Mouse (Mus musculus) midbrain, embryonic 12.5 days (tissue): ENCODE measurements at regions not wholly inside any gene's neighbourhood (a gene's known extent, or its start where the extent isn't known, plus 50 kb on each side); places are given as distances from the start of the nearest gene placed in this dataset.

Experiments
- ATAC-seq: fragments of 200-750 bp; cut with Nextera tagmentation; 2 replicates; pipeline ENCODE4 v1.8.0; 2017; ENCODE audit warnings: low read depth, moderate TSS enrichment, moderate library complexity; ENCODE audit not compliant: low FRiP score
- H3K27ac ChIP-seq: fragments of 300-500 bp; sonication (generic); replicated peaks from 2 replicates; pipeline ENCODE4 v1.5.1; 2016; ENCODE audit warnings: mild to moderate bottlenecking
- H3K27me3 ChIP-seq: fragments of 300-500 bp; sonication (generic); 2 replicates; pipeline ENCODE4 v1.6.1; 2016; ENCODE audit warnings: mild to moderate bottlenecking
- H3K36me3 ChIP-seq: fragments of 300-500 bp; sonication (generic); 2 replicates; pipeline ENCODE4 v1.6.1; 2016
- H3K4me1 ChIP-seq: fragments of 300-500 bp; sonication (generic); 2 replicates; pipeline ENCODE4 v1.6.1; 2016
- H3K4me2 ChIP-seq: fragments of 300-500 bp; sonication (generic); replicated peaks from 2 replicates; pipeline ENCODE4 v1.6.1; 2016; ENCODE audit warnings: mild to moderate bottlenecking, moderate library complexity
- H3K4me3 ChIP-seq: fragments of 300-500 bp; sonication (generic); 2 replicates; pipeline ENCODE4 v1.5.1; 2016; ENCODE audit warnings: mild to moderate bottlenecking
- H3K9ac ChIP-seq: fragments of 300-500 bp; sonication (generic); replicated peaks from 2 replicates; pipeline ENCODE4 v1.6.1; 2016; ENCODE audit warnings: mild to moderate bottlenecking, moderate library complexity
- H3K9me3 ChIP-seq: fragments of 300-500 bp; sonication (generic); 2 replicates; pipeline ENCODE4 v1.6.1; 2016; ENCODE audit warnings: mild to moderate bottlenecking
- WGBS: fragments of 180-500 bp; shearing (Covaris S2); methylation state at CpG from one replicate; pipeline ENCODE4 v1.1.7; 2016; 5-methylcytosine and 5-hydroxymethylcytosine counted together

DNA sequence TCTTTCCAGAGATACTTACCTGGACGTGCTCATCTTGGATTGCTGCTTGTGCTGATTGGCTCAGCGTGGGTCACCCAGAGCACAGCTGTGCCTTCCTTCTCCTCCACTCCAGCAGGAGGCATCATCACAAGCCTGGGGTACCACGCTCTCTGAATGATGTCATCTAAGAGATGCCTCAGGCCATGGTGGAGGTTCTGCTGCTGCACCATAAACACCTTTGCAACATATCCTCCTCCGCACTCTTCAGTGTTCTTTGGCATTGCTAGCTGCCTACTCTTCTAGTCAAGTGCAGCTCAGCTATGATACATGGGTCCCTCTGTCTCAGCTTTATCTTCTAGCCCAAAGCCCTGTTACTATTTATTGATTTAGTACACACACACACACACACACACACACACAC, 110.8 kb downstream of the Emp1 start:
- no peaks in the 10 kb centered on the region for H3K9me3 ChIP-seq
- H3K4me1 ChIP-seq, result no peaks in the 10 kb centered on the region
- WGBS, result 90% methylated on average over 4 of the region's 4 CpGs
- no peak overlapping the region for H3K27ac ChIP-seq
- ATAC-seq, result no peak
- H3K9ac ChIP-seq, result no peak overlapping the region
- no peak overlapping the region for H3K4me3 ChIP-seq
- no peaks in the 10 kb centered on the region for H3K27me3 ChIP-seq
- H3K4me2 ChIP-seq, result no peak overlapping the region
- no peaks in the 10 kb centered on the region for H3K36me3 ChIP-seq

DNA sequence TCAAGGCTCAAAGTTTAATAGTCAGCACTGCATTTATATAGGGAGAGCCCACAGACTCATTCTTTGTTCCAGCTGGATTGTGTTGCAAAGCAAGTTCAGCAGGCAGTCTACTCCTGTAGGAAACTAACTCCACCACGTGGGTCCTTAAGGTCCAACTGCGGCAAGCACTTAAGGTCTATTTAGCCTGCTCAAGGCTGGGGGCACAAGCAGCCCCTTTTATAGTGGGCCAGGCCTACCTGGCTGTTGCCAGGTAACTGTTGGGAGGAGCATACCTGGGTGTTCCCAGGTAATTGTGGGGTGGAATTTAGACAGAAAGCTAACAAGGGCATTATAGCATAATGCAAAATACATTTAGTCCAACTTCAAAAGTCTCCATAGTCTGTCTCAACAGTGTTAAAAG, 126.5 kb downstream of the Emp1 start:
- no peak overlapping the region for H3K27ac ChIP-seq
- 67% methylated on average over 2 of the region's 2 CpGs for WGBS
- H3K4me2 ChIP-seq, result no peak overlapping the region
- no peak for ATAC-seq
- H3K36me3 ChIP-seq, result no peaks in the 10 kb centered on the region
- H3K9ac ChIP-seq, result no peak overlapping the region
- no peak overlapping the region for H3K4me3 ChIP-seq
- H3K27me3 ChIP-seq, result no peaks in the 10 kb centered on the region
- no peaks in the 10 kb centered on the region for H3K9me3 ChIP-seq
- no peaks in the 10 kb centered on the region for H3K4me1 ChIP-seq

DNA sequence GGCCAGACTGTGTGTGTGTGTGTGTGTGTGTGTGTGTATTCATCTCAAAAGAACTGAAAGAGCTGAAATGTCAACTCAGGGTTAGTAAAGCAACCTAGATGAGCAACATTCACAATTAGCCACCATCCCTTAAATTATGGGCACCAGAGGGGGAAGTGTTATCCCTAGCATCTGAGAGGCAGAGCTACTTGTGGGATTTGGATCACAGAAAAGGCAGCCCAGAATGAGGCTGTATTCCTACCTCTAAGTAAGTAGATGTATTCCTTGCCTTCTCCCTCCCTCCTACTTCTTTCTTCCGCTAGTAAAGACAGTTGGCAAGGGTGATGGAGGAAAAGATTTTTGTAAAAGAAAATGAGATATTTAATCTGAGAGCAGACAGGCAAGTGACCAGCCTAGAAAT, 131.6 kb downstream of the Emp1 start:
- no peak overlapping the region for H3K27ac ChIP-seq
- H3K4me3 ChIP-seq, result no peak overlapping the region
- no peaks in the 10 kb centered on the region for H3K9me3 ChIP-seq
- H3K9ac ChIP-seq, result no peak overlapping the region
- no peak for ATAC-seq
- no peaks in the 10 kb centered on the region for H3K4me1 ChIP-seq
- H3K36me3 ChIP-seq, result no peaks in the 10 kb centered on the region
- WGBS, result 75% methylated on average over 1 of the region's 1 CpGs
- no peaks in the 10 kb centered on the region for H3K27me3 ChIP-seq
- H3K4me2 ChIP-seq, result no peak overlapping the region

DNA sequence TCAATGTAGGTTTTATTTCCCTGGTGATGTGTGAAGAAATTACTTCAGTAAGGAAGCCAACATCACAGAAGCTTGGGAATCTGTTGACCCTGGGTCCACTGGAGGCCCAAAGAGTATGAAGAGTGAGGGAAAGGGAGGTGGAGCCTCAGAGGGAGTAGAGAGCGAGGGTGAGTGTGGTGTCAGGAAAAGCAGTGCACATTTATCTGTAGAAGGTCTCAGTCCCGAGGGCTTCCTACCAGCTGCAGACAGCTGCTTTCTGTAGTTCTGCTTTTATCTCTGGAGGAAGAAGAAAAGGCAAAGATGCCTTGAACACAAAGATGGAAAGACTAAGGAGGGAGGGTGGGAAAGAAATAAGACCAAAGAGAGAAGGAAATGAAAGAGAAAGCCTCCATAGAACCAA, 133.5 kb downstream of the Emp1 start:
- WGBS, result 81% methylated on average over 2 of the region's 2 CpGs
- no peaks in the 10 kb centered on the region for H3K27me3 ChIP-seq
- ATAC-seq, result no peak

DNA sequence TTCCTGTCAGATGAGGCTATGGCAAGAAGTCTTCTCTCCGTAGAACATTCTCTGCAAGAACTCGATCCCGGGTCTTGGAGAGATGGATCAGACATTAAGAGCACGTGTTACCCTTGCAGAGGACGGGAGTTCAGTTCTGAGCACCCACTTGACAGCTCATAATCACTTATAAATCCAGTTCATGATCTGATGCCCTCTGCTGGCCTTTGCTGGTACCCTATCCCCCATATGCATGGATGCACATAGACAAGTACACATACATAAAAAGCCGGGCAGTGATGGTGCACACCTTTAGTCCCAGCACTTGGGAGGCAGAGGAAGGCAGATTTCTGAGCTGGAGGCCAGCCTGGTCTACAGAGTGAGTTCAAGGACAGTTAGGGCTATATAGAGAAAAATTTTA, 136.2 kb downstream of the Emp1 start:
- no peaks in the 10 kb centered on the region for H3K27me3 ChIP-seq
- H3K4me1 ChIP-seq, result no peaks in the 10 kb centered on the region
- ATAC-seq, result no peak
- H3K27ac ChIP-seq, result no peak overlapping the region
- no peak overlapping the region for H3K9ac ChIP-seq
- no peaks in the 10 kb centered on the region for H3K9me3 ChIP-seq
- H3K4me3 ChIP-seq, result no peak overlapping the region
- WGBS, result 87% methylated on average over 6 of the region's 6 CpGs
- no peak overlapping the region for H3K4me2 ChIP-seq
- H3K36me3 ChIP-seq, result no peaks in the 10 kb centered on the region

More for the DNA sequence above, 133.5 kb downstream of the Emp1 start:
- H3K9me3 ChIP-seq, result no peaks in the 10 kb centered on the region
- H3K4me3 ChIP-seq, result no peak overlapping the region
- H3K9ac ChIP-seq, result no peak overlapping the region
- H3K36me3 ChIP-seq, result no peaks in the 10 kb centered on the region
- no peaks in the 10 kb centered on the region for H3K4me1 ChIP-seq
- H3K4me2 ChIP-seq, result no peak overlapping the region
- H3K27ac ChIP-seq, result no peak overlapping the region

DNA sequence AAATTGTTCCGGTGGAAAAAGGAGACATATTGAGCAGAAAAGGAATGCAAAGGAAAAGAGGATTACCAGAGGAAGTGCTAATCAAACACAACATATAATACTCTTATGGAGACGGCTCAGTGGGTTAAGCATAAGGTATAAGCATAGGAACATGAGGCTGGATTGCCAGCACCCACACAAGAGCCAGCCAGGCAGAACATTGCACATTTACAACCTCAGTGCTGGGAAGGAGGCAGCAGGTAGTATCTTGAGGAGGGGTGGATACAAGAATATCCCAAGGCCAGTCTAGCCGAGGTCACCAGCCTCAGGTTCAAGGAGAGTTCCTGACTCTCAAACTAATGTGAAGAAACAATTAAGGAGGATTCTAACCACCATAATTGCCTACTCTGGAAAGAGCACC, 138.0 kb downstream of the Emp1 start:
- Histone ChIP-seq H3K4me2 (no peak overlapping the region), H3K36me3 (no peaks in the 10 kb centered on the region), H3K9me3 (no peaks in the 10 kb centered on the region), H3K9ac (no peak overlapping the region), H3K27ac (no peak overlapping the region), H3K4me1 (no peaks in the 10 kb centered on the region), H3K4me3 (no peak overlapping the region), H3K27me3 (no peaks in the 10 kb centered on the region)
- no peak for ATAC-seq
- 71% methylated on average over 3 of the region's 3 CpGs for WGBS

DNA sequence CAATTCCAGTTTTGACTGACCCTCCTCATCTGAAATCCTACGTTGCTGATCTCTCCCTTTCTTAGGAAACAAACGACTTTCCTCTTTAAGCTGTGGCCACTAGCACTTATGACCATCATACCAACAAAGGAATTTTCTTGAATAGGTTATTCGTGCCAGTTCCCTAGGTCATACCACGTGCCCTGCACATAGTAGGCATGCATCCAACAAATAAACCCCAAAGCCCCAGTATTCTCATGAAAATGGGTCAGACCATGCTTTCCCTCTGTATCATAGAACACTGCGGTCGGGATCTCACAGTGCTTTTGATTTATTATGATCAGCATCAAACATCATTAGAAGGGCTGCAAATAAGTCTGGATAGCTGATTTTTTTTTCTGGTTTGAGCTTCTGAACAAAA, 139.4 kb downstream of the Emp1 start:
- no peaks in the 10 kb centered on the region for H3K9me3 ChIP-seq
- no peaks in the 10 kb centered on the region for H3K36me3 ChIP-seq
- no peak overlapping the region for H3K4me2 ChIP-seq
- no peak overlapping the region for H3K9ac ChIP-seq
- 81% methylated on average over 6 of the region's 6 CpGs for WGBS
- no peak overlapping the region for H3K27ac ChIP-seq
- H3K4me1 ChIP-seq, result no peaks in the 10 kb centered on the region
- no peak for ATAC-seq
- H3K27me3 ChIP-seq, result no peaks in the 10 kb centered on the region
- no peak overlapping the region for H3K4me3 ChIP-seq

DNA sequence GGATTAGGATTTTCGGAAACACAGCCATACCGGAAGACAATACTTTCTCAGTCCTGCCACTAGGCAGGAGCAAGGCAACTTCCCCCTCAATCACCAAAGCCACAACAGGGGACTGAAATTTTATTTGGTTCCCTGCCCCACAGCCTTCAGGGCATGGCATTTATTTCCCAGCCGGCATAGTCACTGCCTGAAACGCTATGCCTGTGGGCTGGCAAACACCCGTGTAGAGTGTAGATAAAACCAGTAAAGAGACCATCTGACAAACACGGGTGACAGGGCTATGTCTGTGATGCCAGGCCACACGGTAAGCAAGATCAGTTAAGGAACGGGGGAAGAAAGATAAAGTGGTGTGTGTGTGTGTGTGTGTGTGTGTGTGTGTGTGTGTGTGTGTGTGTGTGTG, 140.1 kb downstream of the Emp1 start:
- Histone ChIP-seq H3K4me3 (no peak overlapping the region), H3K9me3 (no peaks in the 10 kb centered on the region), H3K27ac (no peak overlapping the region), H3K36me3 (no peaks in the 10 kb centered on the region), H3K9ac (no peak overlapping the region), H3K4me2 (no peak overlapping the region), H3K4me1 (no peaks in the 10 kb centered on the region), H3K27me3 (no peaks in the 10 kb centered on the region)
- ATAC-seq, result no peak
- WGBS, result 83% methylated on average over 8 of the region's 8 CpGs

DNA sequence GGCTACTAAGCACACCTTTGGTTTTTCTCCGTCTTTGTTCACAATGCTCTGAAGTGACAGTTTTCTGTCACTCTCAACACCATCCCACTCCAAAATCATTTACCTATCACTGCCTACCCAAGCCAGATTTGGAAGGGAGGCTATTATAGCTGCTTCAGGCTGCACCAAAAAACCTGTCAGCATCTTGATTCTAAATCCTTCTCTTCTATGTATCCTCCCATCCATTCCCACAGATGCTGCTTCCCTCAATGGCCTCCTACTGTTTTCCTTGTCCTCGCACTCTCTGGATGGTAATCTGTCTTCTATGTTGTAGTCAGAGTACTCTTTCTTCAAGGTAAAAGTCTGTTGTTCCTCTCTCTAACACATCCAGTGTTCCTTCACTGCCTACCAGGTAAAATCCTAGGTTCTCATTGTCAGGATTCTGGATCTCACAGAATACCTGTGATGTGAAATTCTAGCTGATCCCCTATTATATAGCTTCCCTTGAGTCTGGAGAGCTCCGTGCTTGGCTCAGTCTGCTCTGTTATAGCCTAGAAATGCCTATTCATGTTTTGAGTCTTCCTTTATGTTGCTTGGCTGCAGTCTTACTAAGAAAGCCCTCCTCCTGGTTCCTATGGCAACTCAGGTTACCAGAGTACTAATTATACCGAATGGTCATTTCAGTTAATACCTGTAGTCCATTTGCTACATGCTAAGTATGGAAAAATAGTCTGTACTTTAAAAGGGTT, 156.5 kb downstream of the Emp1 start:
- no peak overlapping the region for H3K4me3 ChIP-seq
- H3K4me1 ChIP-seq, result peaks cover 20% of the 10 kb centered on the region
- no peak overlapping the region for H3K9ac ChIP-seq
- no peaks in the 10 kb centered on the region for H3K27me3 ChIP-seq
- no peak overlapping the region for H3K27ac ChIP-seq
- no peak overlapping the region for H3K4me2 ChIP-seq
- H3K9me3 ChIP-seq, result no peaks in the 10 kb centered on the region
- 34% methylated on average over 4 of the region's 4 CpGs for WGBS
- ATAC-seq, result no peak
- H3K36me3 ChIP-seq, result no peaks in the 10 kb centered on the region

DNA sequence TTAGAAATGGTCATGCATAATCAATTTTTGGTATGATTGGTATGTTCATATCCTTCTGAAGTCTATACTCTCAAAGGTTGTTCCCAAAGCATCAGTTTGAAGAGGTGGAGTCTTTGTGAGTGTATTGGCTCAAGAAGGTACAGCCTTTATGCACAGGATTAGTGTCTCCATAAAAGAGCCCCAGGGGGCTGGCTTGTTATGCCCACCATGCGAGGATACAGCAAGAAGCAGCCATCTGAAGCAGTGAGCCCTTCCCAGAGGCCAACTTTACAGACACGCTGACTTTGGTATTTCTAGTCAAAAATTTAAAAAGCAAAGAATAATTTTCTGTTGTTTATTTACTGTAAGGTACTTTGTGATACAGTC, 157.1 kb downstream of the Emp1 start:
- no peak overlapping the region for H3K9ac ChIP-seq
- H3K36me3 ChIP-seq, result no peaks in the 10 kb centered on the region
- WGBS, result 24% methylated on average over 2 of the region's 2 CpGs
- H3K4me2 ChIP-seq, result no peak overlapping the region
- H3K9me3 ChIP-seq, result no peaks in the 10 kb centered on the region
- H3K27me3 ChIP-seq, result no peaks in the 10 kb centered on the region
- no peak for ATAC-seq
- H3K4me1 ChIP-seq, result peaks cover 20% of the 10 kb centered on the region
- H3K27ac ChIP-seq, result no peak overlapping the region
- H3K4me3 ChIP-seq, result no peak overlapping the region

DNA sequence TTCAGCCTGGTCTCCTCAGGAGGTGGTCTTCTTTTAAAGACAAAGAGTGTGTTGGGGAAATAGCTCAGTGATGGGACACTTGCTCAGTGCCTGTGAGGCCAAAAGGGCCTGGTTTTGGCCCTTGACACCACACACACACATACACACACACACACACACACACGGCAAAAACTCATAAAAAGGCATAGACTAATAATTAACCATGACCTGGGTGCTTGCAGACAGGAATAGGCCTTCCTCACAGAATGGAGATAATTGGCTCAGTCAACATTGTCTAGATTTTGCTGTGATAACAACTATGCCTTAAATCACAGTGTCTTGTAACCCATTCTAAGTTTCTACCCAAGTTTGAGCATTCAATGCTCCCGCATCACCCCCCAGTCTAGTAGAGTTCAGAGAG, 158.5 kb downstream of the Emp1 start:
- H3K4me1 ChIP-seq, result peaks cover 23% of the 10 kb centered on the region
- H3K4me2 ChIP-seq, result no peak overlapping the region
- H3K27ac ChIP-seq, result no peak overlapping the region
- H3K9me3 ChIP-seq, result no peaks in the 10 kb centered on the region
- 88% methylated on average over 2 of the region's 2 CpGs for WGBS
- H3K27me3 ChIP-seq, result no peaks in the 10 kb centered on the region
- H3K4me3 ChIP-seq, result no peak overlapping the region
- no peak for ATAC-seq
- no peak overlapping the region for H3K9ac ChIP-seq
- H3K36me3 ChIP-seq, result no peaks in the 10 kb centered on the region

DNA sequence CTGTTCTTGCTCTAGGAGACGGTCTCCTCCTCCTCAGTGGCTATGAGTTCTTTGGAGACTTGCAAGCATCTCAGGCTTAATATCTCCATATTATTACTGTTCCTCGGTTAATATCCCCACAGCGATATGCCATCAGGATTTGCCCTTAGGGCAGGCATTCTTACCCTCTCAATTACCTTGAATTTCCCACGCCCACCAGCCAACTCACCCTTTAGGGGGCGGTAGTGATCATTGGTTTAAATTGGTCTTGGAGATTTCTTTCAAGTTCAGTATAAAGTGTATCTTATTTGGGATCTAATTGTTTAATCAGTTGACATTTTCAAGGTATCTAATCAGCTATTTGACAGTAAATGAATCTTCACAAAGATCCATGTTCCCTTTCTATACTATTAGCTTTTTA, 162.5 kb downstream of the Emp1 start:
- H3K27me3 ChIP-seq, result no peaks in the 10 kb centered on the region; the same call in none of the 2 replicates
- no peak for ATAC-seq
- H3K9me3 ChIP-seq, result no peaks in the 10 kb centered on the region
- H3K36me3 ChIP-seq, result no peaks in the 10 kb centered on the region
- no peak overlapping the region for H3K27ac ChIP-seq
- no peak overlapping the region for H3K4me3 ChIP-seq
- WGBS, result 72% methylated on average over 5 of the region's 5 CpGs
- H3K4me1 ChIP-seq, result peaks cover 25% of the 10 kb centered on the region
- H3K4me2 ChIP-seq, result no peak overlapping the region
- H3K9ac ChIP-seq, result no peak overlapping the region

DNA sequence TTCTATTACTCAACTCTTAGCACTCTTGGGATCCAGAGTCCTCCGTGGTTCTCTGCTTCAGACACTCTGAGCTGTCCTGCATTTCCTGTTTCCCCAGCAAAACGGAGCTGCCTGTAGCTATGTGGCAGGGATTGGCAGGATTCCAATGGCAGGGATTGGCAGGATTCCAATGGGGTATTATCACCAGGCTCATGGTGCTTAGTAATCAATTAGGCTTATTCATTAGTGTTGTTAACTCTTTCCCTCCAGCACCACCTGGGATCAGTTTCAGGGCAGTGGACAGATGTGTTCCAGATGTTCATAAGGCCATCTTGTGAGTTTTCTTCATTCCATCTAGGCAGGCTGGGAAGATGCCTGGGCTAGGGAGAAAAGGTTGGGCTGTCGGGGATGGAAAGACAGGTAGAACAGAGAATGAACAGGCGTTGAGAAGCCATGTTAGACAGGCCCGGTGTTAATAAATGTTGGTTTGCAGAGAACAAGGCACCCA, 163.5 kb downstream of the Emp1 start:
- Histone ChIP-seq H3K27ac (no peak overlapping the region), H3K4me3 (no peak overlapping the region)

More for the DNA sequence above, 163.5 kb downstream of the Emp1 start:
- H3K9me3 ChIP-seq, result no peaks in the 10 kb centered on the region
- H3K36me3 ChIP-seq, result no peaks in the 10 kb centered on the region
- no peak overlapping the region; the same call in 1 of the 2 replicates for H3K4me2 ChIP-seq
- WGBS, result 47% methylated on average over 5 of the region's 5 CpGs
- H3K4me1 ChIP-seq, result peaks cover 17% of the 10 kb centered on the region; the same call in 1 of the 2 replicates
- H3K27me3 ChIP-seq, result no peaks in the 10 kb centered on the region; the same call in none of the 2 replicates
- ATAC-seq, result peak; percentile 86
- no peak overlapping the region for H3K9ac ChIP-seq
